Mouse (Mus musculus) right cerebral cortex, postnatal 25 days (tissue): ENCODE measurements around the gene Mapkap1.

ENCODE experiments used
- DNase-seq: peaks from one replicate; pipeline ENCODE4 v3.0.0; 2022

Mapkap1 gene

DNA sequence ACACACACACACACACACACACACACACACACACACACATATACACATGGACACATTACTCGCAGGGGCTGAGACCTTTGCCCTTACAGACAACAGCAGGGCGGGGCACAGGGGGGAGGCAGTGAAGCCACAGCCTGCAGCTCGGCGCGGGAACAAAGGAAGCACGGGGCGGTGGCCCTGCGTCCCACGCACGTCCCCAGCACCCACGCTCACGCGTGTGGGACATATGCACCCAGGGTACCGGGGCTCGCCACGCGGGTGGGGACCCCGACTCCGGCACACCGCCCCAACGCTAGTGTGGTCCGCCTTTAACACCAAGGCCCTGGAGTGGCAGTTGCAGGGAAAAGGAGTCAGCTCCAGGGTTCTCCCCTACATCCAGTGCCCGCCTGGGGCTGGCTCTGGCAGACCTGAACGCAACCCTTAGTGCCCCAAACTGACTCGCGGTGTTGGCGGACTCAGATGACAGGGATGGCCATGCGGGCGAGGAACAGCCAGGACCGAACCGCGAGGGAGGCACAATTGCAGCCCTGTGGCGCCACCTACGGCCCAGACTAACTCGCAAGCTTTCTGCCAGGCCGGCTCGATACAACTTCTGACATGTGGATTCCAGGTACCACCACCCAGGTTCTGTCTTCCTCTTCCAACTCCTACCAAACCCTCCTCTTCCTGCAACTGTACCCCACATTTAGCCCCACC lies 232.5 kb downstream of the Mapkap1 start:
- DNase-seq, result peak; percentile 80

GRCm38 (mm10) chr2:34639725-34640124 lies 233.2 kb downstream of the Mapkap1 start:
- no peak for DNase-seq

DNA sequence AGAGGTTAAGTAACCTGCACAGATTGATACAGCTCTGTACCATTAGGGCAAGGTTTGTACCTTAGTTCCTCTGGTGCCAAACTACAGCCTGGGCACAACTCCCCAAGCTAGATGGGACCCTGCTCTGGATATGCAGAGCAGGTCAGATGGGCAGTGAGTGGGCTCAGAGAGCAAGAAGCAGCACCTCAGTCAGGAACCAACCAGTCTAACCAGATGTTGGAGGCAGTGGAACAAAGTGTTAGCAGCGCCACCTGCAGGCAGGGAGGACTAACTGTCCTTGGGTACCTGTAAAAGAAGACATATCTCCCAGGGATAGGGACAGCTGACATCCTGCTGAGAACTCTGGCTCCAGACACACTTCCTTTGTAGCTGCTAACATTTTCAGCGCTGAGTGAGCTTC lies 235.8 kb downstream of the Mapkap1 start:
- DNase-seq, result no peak

- DNase-seq, result no peak
Measured at GRCm38 (mm10) chr2:34644571-34645526, 238.3 kb downstream of the Mapkap1 start.

GRCm38 (mm10) chr2:34645851-34646540 lies 239.4 kb downstream of the Mapkap1 start:
- DNase-seq, result no peak

DNA sequence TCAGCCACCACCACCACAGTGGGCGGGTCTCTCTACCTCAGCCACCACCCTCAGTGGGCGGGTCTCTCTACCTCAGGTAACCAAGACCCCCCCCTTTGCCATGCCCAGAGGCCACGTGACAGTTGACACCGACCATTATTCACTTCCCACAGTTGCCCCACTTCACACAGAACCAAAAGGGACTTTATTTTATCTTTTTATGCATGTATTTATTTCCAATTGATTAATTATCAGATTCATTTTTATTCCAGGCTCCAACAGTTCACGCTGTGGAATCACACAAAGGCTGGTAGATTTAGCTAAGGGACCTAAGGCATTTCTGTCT lies 239.9 kb downstream of the Mapkap1 start:
- DNase-seq, result no peak

DNA sequence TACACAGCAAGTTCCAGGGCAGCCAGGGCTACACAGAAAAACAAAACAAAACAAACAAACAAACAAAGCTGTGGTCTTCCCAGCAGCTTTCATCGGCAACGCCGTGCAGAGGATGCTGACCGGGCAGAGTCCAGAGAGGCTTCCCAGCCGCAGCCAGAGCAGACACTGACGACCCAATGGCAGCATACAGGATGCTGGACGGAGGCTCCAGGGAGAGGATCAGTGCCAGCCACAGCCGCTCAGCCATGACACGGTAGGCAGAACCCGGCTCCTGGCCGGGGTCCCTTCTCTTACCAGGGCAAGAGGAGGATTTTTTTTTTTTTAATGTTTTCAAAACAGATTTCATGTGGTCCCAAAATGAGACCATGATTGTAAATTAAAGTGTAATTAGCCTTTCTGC lies 240.8 kb downstream of the Mapkap1 start:
- no peak for DNase-seq

DNA sequence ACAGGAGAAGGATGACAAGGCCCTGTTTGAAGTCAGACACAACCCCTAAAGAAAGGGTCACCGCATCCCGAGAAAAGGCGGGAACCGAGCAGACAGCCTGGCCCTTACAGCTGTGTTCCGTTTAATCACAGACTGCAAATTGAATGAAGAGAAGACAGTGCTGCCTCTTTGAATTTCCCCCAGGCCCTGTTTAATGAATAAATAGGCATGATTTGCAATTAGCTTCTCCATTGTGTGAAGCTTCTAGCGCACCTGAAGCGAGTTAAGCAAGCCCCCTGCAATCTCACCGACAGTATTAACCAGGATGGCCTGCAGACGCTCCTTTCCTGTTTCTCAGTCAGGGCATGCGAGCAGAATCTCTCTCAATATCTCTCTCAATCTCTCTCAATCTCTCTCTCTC lies 261.2 kb downstream of the Mapkap1 start:
- no peak for DNase-seq

- no peak for DNase-seq
Measured at GRCm38 (mm10) chr2:34668440-34669191, 262.0 kb downstream of the Mapkap1 start.

- no peak for DNase-seq
Measured at GRCm38 (mm10) chr2:34669203-34669746, 262.7 kb downstream of the Mapkap1 start.

DNA sequence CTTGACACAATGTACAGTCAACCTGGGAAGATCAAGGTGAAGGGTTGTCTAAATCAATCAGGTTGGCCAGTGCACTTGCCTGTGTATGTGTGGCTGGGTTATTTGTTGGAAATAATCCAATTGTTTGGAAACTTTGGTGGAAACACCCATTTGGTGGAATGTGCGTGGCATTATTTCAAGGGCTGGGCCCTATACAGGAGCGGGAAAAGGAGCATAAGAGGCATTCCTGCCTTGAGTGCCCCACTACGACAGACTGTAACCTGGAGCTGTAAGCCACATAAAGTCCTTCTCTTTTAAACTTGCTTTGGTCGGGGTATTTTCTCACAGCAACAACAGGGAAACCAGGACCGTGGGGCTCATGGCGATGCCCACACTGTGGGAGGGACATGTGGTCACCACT lies 263.9 kb downstream of the Mapkap1 start:
- no peak for DNase-seq

GRCm38 (mm10) chr2:34671385-34672026 lies 264.9 kb downstream of the Mapkap1 start:
- peak; percentile 45 for DNase-seq

DNA sequence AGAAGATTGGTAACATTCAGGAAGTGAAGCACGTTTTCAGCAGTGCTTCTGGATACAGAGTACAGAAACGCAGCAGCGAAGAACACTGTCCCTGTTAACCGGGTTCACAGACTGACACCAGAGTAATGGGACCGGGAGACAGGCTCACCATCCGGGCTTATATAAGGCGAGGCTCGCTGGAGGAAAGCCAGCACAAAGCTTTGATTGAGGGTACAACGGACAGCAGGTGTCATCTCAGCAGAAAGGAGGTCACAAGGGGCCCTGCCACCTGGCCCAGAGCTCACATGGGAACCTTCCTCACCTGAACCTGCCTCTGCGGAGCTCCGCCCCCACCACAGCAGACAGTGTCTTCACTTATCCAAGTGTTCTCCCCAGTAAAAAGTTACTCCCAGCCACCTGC lies 267.3 kb downstream of the Mapkap1 start:
- no peak for DNase-seq
